11 mouse cellular contexts compared by ENCODE assay signal in the genomic region with DNA sequence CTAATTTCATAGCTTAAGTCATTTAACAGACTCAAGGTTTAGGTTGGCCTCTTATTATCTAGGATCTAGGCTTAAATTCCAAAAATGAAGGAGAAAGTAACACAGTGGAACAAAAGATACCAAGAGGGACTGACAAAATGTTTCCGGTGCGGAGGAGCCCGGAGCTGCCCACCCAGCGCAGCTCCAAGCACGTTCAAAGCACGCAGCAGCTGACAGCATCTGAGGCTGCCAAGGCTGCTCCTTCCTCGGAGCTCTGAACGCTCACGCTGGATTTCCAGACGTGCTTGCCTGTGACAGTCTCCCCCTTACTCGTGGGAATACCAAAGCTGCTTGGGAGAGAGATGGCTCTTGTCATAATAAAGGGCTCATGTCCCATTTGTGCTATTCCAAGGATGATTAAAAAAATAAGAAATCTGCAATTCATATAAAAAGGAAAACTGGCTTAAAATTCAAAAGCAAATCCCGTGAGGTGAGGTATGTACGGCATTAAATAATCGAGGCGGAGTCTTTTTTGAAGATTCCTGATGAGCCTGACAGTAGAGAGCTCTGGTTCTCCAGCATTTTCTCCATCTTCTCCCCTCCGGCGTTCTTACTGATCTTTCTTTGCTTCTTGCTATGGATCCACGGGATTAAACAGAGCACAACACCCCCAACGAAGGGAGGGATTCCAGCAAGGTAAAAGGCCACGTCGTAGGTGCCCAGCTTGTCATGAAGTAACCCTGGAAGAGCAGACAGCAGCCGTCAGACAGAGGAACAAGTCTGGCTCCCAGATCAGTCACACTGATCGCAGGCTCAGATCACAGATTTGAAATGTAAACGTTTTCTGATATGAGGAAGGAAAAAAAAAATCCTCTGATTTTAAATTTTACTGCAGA. TPM values are rescaled to one million over a fixed set of nuclear protein-coding genes. Genes with fewer than 3 reads are reported as not detected.
DNase-seq lines count a peak whose midpoint lies in the region; ATAC-seq and TF ChIP-seq lines count a peak whose summit lies in the region.
"Had no signal": no experiment of that assay in that cellular context is flagged by ENCODE, and none has a peak within 500 bp of the region (broad histone marks: within the 10 kb centered on the region; RNA-seq: fewer than 3 reads in every experiment).

No protein-coding gene starts in this region.

- no peak for TF ChIP-seq POLR2A in olfactory bulb, adult 2 months (IDR thresholded peaks at IDR 0.05; ENCODE audit: insufficient read depth, low read depth, low read length)
- TF ChIP-seq POLR2A in thymus, adult 2 months (IDR thresholded peaks at IDR 0.05; ENCODE audit: control insufficient read depth, extremely low read depth, insufficient read depth, low read length, poor library complexity) = no peak

- H3K36me3 ChIP-seq in forebrain, embryonic 16.5 days (ENCODE audit: control insufficient read depth, insufficient read depth) = no peaks in the 10 kb centered on the region
- H3K36me3 ChIP-seq in hindbrain, embryonic 15.5 days = no peaks in the 10 kb centered on the region
- no peaks in the 10 kb centered on the region for H3K36me3 ChIP-seq in thymus, adult 2 months (ENCODE audit: control insufficient read depth, insufficient read depth, low read length)

- H3K9me3 ChIP-seq in forebrain, embryonic 16.5 days (ENCODE audit: control insufficient read depth, low read length) = no peaks in the 10 kb centered on the region
- no peaks in the 10 kb centered on the region for H3K9me3 ChIP-seq in hindbrain, embryonic 15.5 days

- ATAC-seq in forebrain, embryonic 16.5 days = peak; percentile 94
- peak; percentile 59 for ATAC-seq in hindbrain, embryonic 15.5 days (ENCODE audit: low FRiP score, low read depth)

- peaks cover 6% of the 10 kb centered on the region; the same call in 1 of the 2 replicates for H3K4me1 ChIP-seq in forebrain, embryonic 16.5 days (replicated peaks; ENCODE audit: control insufficient read depth, insufficient read depth, low read length)
- H3K4me1 ChIP-seq in hindbrain, embryonic 15.5 days (replicated peaks) = 0 out of 2 replicates have a peak, but pooled peaks cover 7% of the 10 kb centered on the region
- H3K4me1 ChIP-seq in olfactory bulb, adult 2 months (ENCODE audit: control insufficient read depth, insufficient read depth, low read length) = peaks cover 13% of the 10 kb centered on the region
- H3K4me1 ChIP-seq in thymus, adult 2 months (replicated peaks; ENCODE audit: control insufficient read depth, insufficient read depth, low read length) = no peaks in the 10 kb centered on the region

- DNase-seq in kidney, postnatal 10 days = peak; percentile 26
- no peak for DNase-seq in kidney, postnatal 25 days
- DNase-seq in embryo, embryonic 10 days (ENCODE audit: low spot score) = no peak
- DNase-seq in thymus, adult 2 months = no peak
- DNase-seq: adrenal gland, postnatal 10 days; kidney, adult 8-10 months had no signal

- peak overlapping the region; percentile 79 for H3K27ac ChIP-seq in forebrain, embryonic 16.5 days (ENCODE audit: low read length)
- peak overlapping the region; percentile 51 for H3K27ac ChIP-seq in hindbrain, embryonic 15.5 days (replicated peaks)
- peak overlapping the region; percentile 44; the same call in 1 of the 2 replicates for H3K27ac ChIP-seq in olfactory bulb, adult 2 months (ENCODE audit: insufficient read depth, low read depth, low read length)
- no peak overlapping the region for H3K27ac ChIP-seq in thymus, adult 2 months (ENCODE audit: control insufficient read depth, insufficient read depth, low read length)
- H3K27ac ChIP-seq: heart, adult 2 months; liver, embryonic 14.5 days had no signal

- H3K9ac ChIP-seq in forebrain, embryonic 16.5 days (replicated peaks; ENCODE audit: low read depth, low read length) = 0 out of 2 replicates have a peak overlapping the region, but pooled peaks have one; percentile 3
- H3K9ac ChIP-seq in hindbrain, embryonic 15.5 days = 0 out of 2 replicates have a peak overlapping the region, but pooled peaks have one; percentile 13
- H3K9ac ChIP-seq: liver, embryonic 14.5 days had no signal

- WGBS in forebrain, embryonic 16.5 days = 57% methylated on average over 24 of the region's 24 CpGs
- 64% methylated on average over 24 of the region's 24 CpGs for WGBS in hindbrain, embryonic 15.5 days
- WGBS in olfactory bulb, adult 2 months = 53% methylated on average over 24 of the region's 24 CpGs
- WGBS in thymus, adult 2 months = 93% methylated on average over 24 of the region's 24 CpGs

- 0 out of 2 replicates have a peak overlapping the region, but pooled peaks have one; percentile 11 for H3K4me3 ChIP-seq in forebrain, embryonic 16.5 days (replicated peaks; ENCODE audit: low read length)
- no peak overlapping the region for H3K4me3 ChIP-seq in hindbrain, embryonic 15.5 days
- H3K4me3 ChIP-seq in olfactory bulb, adult 2 months (ENCODE audit: insufficient read depth, low read depth, low read length) = no peak overlapping the region
- H3K4me3 ChIP-seq in thymus, adult 2 months (ENCODE audit: control insufficient read depth, insufficient read depth, low read length) = no peak overlapping the region
- H3K4me3 ChIP-seq: heart, adult 2 months had no signal

- H3K27me3 ChIP-seq in forebrain, embryonic 16.5 days (replicated peaks; ENCODE audit: control insufficient read depth, insufficient read depth, low read length) = no peaks in the 10 kb centered on the region
- H3K27me3 ChIP-seq in hindbrain, embryonic 15.5 days = no peaks in the 10 kb centered on the region
- H3K27me3 ChIP-seq in thymus, adult 2 months (ENCODE audit: control insufficient read depth, insufficient read depth, low read length) = no peaks in the 10 kb centered on the region

- H3K4me2 ChIP-seq in forebrain, embryonic 16.5 days (ENCODE audit: low read length) = peak overlapping the region; percentile 34
- peak overlapping the region; percentile 37 for H3K4me2 ChIP-seq in hindbrain, embryonic 15.5 days

- no peak for TF ChIP-seq CTCF in olfactory bulb, adult 2 months (IDR thresholded peaks at IDR 0.05; ENCODE audit: insufficient read depth, low read depth, low read length)
- no peak for TF ChIP-seq CTCF in thymus, adult 2 months (IDR thresholded peaks at IDR 0.05; ENCODE audit: borderline replicate concordance, control insufficient read depth, extremely low read depth, insufficient read depth, low read length, poor library complexity)

RNA-seq across cellular contexts. Expression of a gene that starts 11.9 kb away (rescaled TPM):
- polyA plus RNA-seq in forebrain, embryonic 16.5 days (2015; fragmentation: Nextera tagmentation; extraction: Ambion mirVana) = 0.09 and 0.32 TPM in 2 replicates
- polyA plus RNA-seq in hindbrain, embryonic 15.5 days (2015; fragmentation: Nextera tagmentation; extraction: Ambion mirVana) = 0.57 and 0.98 TPM in 2 replicates
- polyA plus RNA-seq in olfactory bulb, adult 2 months (2012; ENCODE audit: insufficient read depth, insufficient read length, low replicate concordance, missing spikeins) = not detected in 2 replicates
- polyA plus RNA-seq in thymus, adult 2 months (2012; rRNA removed) = 0.96 and 1.4 TPM in 2 replicates

RNA-seq across cellular contexts. Expression of a gene that starts 50.5 kb away (rescaled TPM):
- polyA plus RNA-seq in forebrain, embryonic 16.5 days (2015; fragmentation: Nextera tagmentation; extraction: Ambion mirVana) = not detected in 2 replicates
- 0.06 TPM in 1 of 2 replicates, not detected in the other for polyA plus RNA-seq in hindbrain, embryonic 15.5 days (2015; fragmentation: Nextera tagmentation; extraction: Ambion mirVana)
- polyA plus RNA-seq in olfactory bulb, adult 2 months (2012; ENCODE audit: insufficient read depth, insufficient read length, low replicate concordance, missing spikeins) = not detected in 2 replicates
- polyA plus RNA-seq in thymus, adult 2 months (2012; rRNA removed) = 0.19 and 0.59 TPM in 2 replicates
